Mouse (Mus musculus): ENCODE data around the gene Gm8922. TPM values are rescaled to one million over a fixed set of nuclear protein-coding genes. Genes with fewer than 3 reads are reported as not detected.
"Not testable (repeated sequence)": the region's sequence is repeated elsewhere in the genome, so short reads cannot be mapped to it uniquely, and the experiment has no call there.

Gene Gm8922
- not detected in 2 replicates for total RNA-seq (2021)
- long read RNA-seq, experiment 1 = 0 reads
- long read RNA-seq, experiment 2 = 0 reads

GRCm38 (mm10) chr5:11681659-11682058 lies at the start of gene Gm8922:
TSS of gene Gm8922 (plus strand) at chr5:11681959.
- DNase-seq = not testable (repeated sequence)

Other genes starting within 250 kb of the Gm8922 start
- gene Gm8906, start 179.3 kb upstream of the Gm8922 start, total RNA-seq (2021) = not detected in 2 replicates
- gene Gm6460, start 87.0 kb upstream of the Gm8922 start, total RNA-seq (2021) = not detected in 2 replicates
- gene Gm8926, start 88.6 kb downstream of the Gm8922 start, total RNA-seq (2021) = not detected in 2 replicates
- not detected in 2 replicates for gene Gm6465, start 163.6 kb downstream of the Gm8922 start, total RNA-seq (2021)
- gene 4933402N22Rik, start 236.1 kb downstream of the Gm8922 start, total RNA-seq (2021) = not detected in 2 replicates